Mouse (Mus musculus) megakaryocyte-erythroid progenitor cell, adult 5-6 weeks (primary cell): Measurements from ENCODE around the gene Tuba8. TPM values are rescaled to one million over a fixed set of nuclear protein-coding genes. Genes with fewer than 3 reads are reported as not detected.

Experiments used
- ATAC-seq: replicated peaks from 2 replicates; pipeline ENCODE4 v1.8.0; 2016; ENCODE audit warnings: mild to moderate bottlenecking, inconsistent platforms; ENCODE audit not compliant: severe bottlenecking, poor library complexity, low FRiP score, low TSS enrichment
- total RNA-seq, 2 experiments: library from RNA; stranded (forward) in 1 of 2; stranded (reverse) in 1 of 2; fragments of 200-1000, 215-1000 nt in 1 of 2; fragments of >200 nt in 1 of 2; fragmentation: Nextera tagmentation in 1 of 2; gene quantifications; 2 replicates each; pipeline ENCODE4 v1.2.3; 2014 to 2017

Tuba8 gene
- total RNA-seq (2014; fragmentation: Nextera tagmentation) (2.5 and 3.6 TPM in 2 replicates), total RNA-seq (2017) (10.7 and 28.8 TPM in 2 replicates)

DNA sequence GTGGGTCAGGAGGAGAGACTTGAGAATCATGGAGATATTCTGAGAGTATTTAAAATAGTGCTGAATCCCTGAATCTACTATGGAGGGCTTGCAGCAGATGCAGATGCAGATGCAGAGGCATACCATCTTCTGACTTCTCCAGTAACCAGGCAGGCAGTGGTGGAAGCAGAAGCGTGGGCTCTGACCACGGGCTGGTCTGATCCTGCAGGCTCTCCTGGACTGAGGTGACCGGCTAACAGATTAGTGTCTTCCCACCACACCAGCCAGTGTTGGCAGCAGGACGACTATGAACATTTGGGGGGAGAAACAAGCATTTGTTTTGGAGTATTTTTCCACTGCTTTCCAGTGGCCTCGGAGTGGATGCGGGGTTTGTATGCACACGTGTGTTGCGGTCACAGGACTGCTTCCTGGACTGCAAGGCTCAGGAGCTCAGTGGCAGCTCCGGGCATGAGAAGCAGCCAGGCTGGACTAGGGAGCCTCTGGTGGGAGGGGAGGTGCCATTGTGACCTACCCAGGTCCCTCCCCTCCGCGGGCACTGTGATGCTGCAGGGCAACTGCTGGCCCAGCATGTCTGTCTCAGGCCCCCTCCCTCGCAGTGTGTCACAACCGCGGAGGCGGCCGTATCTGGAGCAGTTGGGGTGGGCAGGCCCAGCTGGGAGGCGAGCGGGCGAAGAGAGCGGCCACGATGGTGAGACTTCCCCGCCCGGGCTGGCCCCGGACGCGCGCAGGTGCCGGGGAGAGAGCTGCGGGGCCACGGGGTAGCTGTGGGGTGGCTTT, at the start of gene Tuba8:
TSS of gene Tuba8 (plus strand) at position 548 of the 777 bp plus-strand sequence.
- peak; percentile 78 for ATAC-seq

DNA sequence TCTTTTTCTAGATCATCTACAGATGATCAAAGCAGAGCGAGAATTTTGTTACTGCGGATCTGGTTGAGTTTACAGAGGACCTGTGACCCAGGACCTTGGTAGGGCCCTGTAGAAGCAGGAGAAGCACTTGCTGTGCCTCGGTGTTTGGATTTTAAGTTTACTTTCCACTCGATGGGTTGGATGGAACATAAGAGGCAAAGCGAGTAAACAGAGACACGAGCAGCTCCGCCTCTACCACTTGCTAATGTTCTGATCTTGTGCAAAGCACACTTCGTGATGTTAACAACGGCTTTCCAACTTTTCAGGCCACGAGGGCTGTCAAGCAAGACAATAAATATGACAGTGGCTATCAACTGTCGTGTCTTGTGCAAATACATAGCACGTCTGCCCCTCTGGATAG, 47.9 kb upstream of the Tuba8 start:
- ATAC-seq, result no peak

DNA sequence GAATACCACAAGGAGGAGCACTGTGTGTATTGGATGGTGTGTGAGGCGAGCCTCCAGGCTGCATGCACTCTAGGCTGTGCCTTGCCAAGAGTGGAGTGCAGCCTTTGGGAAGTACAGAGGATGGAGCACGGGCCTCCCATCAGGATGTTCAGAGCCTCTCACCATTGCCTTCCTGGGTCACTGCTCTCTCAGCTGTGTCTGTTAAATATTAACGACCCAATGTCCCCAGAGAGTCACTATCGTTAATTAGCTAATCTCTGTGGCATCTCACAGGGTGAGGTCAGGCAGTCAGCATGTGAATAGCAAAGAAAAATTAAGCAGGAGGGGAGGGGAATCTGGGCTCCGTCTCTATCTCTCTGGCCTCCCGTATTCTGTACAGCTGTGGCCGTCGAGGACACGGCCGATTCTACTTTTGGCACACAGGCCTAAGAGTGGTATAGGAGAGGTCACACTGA, 44.4 kb upstream of the Tuba8 start:
- no peak for ATAC-seq

DNA sequence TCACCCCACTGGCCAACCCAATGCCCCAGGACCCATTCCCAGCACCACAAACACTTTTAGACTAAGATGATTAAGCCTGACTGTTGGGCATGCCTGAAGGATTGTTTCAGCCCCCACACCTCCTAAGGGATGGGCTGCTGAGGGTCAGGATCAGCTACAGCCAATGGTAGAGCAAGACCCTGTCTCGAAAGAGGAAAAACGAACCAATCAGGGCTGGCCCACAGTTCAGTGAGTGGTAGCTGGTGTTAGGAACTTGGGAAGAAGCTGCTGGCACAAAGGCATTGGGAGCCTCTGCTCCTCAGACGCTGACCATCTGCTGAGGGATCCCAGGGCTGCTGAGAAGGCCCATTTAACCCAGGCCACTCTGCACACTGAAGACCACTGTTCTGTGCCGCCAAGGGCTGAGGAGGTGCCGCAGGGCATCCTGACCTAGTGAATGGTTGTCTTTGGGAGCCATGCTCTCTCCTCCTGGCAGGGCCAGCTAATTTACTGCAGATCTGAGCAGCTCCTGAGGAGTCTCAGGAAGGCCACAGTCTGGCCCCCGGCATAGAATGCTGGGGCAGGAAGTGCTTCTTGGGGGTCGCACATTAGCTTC, 43.0 kb upstream of the Tuba8 start:
- ATAC-seq, result no peak

DNA sequence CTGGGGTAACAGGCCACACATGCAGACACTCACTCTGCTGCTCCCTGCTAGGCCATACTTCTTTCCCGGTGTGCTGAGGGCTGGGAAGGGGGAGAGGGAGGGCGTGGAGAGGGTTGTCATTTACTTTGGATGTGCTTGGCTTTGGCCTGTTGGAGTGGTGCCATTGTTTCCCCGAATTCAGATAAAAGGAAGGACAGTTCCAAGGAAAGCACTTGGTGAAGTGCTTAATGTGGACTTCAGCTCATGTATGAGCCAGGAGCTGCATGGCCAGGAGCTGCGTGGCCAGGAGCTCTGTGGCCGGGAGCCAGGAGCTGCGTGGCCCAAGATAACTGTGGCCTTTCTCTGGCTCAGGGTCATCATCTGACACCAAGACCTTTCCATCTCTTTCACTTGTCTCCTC, 39.4 kb upstream of the Tuba8 start:
- no peak for ATAC-seq

DNA sequence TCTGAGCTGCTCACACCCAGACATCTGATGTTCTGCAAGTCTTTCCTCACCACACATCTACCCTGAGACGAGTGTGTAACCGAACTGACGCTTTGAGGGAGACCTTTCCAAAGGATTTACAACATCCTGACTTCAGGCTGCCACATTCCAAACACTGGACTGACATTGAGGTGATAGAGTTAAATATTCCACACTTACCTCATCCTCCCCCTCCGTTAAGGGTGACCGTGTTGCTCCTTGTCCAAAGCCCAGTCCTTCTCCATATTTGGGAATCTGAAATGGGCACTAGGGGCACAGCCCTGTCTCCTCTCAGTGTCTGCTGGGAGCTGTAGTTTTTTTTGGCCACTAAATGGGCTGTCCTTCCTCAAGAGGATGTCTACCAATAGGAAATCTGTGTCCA, 37.0 kb upstream of the Tuba8 start:
- ATAC-seq, result no peak

DNA sequence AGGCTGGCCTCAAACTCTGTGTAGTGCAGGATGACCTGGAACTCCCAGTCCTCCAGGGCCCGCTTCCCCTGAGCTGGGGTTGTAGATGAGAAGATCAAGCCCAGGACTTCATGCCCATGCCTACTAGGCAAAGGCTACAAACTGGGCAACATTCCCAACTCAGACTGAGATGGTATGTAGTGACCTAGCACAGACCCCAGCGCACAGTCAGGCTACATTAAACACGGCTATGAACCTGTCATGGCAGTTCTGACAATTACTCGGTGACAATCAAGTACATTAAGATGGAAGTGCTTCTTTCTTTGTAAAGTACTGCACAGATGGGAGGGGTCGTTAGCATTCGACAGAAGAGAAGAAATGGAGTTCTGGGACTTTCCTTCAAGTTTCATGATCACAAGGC, 35.7 kb upstream of the Tuba8 start:
- no peak for ATAC-seq

DNA sequence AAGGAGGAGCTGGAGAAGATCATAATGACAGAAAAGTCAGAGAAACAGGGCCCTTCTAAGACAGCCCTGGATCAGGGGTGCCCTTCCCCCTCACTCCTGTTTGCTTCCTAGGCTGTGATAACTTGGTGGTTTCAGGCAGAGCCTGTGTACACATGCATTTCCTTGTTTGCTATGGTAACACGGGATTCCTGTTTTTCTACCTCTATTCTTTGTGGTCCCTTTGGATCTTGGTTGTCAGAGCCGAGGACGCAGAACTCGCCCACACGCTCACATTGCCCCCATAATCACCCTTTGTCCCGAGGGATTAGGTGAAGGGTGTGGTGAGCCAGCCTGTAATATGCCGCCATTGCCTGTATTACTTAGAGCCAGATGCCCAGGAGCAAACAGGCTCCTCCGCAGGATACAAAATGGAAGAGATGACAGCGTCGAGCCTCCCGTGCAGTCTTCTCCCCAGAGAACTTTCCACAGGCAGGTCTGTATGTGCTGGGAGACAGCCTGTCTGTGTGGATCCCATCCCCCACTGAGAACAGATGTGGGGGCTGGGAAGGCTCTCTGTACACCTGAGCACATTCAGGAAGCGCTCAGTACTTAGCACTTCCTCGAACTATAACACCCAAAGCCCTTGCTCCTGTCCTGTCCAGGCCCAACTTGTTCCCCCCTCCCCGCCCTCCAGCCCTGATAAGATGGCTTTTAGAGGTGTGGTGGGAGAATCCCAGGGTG, 34.3 kb upstream of the Tuba8 start:
- ATAC-seq, result no peak

DNA sequence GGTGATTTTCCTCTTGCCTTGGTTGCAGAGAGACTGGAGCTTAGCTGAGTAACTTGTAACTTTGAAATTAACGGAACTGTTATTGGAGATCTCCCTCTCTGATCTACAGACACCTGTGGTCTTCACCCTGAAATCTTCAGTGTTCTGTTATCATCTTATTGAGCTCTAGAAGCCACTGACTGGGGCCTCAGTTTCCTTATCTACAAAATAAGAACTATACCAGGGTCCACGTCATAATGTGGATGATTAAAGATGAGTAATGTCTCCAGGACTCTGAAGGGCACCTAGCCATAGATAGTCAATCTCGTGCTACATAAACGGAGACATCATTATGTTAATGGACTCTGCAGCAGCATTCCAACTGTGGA, 33.8 kb upstream of the Tuba8 start:
- no peak for ATAC-seq

DNA sequence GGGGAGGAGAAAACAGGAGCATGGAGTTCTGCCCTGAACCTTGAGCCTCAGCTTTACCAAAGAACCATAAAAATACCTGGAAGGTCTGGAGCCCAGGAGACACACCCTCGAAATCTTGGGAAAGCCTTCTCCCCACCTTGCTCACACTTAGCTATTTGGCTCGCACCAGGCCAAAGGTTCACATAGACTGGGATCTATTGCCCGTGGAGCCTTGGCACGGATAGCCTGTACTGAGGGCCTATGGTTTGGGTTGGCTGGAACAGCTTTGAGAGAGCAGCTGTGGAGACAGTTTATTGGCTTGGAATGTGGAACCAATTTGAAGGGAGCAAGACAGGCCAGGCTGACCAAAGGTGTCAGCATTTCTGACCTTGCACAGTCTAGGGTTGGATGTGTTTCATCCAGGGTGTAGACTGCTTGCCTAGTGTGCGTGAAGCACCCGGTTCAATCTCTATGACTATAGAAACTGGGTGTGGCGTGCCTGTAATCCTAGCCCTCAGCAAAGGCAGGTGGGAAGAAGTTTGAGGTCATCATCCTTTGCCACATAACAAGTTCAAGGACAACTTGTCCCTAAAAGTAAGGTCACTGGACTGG, 33.3 kb upstream of the Tuba8 start:
- ATAC-seq, result no peak

DNA sequence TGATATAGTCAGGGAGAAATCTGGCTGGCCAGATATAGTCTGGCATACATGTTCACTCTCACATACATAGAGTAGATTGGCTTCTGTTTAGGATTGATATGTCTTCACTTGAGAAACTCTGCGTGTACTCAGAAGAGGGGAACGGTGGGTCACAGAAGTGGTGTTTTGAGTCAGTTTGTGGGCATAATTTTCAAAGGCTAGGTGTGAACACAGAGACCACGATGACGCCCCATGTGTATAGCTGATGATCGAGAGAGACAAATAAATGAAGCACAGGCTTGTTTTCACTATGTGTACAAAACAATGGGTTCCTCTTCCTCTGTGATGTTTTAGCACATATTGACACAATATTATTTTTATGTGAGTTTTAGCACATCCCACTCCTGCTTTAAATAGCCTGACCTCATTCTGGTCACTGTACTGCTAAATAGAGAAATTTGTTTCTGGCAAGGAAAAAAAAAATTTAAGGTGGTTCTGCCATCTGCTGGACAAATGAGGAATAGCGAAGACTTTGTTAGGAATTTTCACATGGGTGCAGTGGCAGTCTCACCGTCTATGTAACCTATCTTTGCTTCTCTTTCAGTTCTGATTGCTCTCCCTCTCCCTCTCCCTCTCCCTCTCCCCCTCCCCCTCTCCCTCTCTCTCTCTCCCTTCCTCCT, 31.7 kb upstream of the Tuba8 start:
- ATAC-seq, result peak; percentile 36; the same call in 1 of the 2 replicates

DNA sequence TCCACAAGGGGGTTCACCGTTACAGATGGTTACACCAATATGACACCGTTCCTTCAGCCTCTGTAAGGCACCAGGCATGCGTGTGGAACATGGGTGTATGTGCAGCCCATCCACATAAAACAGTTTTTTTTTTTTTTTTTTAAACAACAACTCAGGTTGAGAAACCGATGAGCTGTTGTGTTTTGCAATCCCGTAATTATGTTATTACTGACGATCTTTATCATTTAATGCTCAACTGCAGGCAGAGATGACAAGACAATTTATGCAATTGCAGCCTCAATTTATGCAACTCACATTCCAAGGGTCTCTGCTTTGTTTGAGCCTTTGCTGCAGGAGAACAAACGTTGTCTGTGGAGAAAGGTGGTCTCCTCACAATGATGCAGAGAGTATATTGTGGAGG, 30.6 kb upstream of the Tuba8 start:
- no peak for ATAC-seq

DNA sequence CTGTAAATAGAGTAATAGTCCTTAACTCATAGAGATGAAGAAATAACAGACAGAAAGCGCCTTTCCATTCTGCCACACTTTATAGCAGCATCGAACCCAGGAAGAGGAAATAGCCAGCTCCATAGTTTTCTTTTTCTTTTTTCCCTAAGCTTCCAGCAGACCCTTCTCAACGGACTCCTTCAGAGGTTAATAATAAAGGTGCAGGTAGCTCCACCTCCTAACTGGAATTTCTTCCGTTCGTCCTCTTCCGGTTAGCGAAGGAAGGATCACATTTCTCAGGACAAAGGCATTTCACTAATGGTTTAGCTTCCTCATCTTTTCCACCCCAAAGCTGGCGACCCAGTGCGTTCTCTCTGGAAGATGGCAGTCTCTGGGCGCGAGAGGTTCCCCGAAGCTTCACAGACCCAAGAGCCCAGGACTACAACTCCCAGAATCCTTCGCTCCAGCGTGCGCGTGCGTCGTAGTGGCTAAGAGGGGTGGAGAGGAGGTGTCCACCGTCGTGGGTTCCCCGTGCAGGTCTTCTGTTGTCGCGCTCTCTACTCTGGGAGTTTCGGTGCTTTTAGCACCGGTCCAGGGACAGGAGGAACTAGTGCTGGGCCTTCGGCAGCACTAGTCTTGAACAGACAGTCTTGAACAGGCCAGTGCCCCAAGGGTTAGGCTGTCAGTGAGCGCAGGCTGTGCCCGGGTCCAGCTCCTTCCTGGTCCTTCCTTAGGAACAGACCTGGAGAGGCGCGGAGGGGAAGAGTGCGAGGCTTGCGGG, 26.9 kb upstream of the Tuba8 start, which contains the start of gene Pex26:
TSS of gene Pex26 (plus strand) at position 254 of the 760 bp plus-strand sequence.
- peak; percentile 90 for ATAC-seq

DNA sequence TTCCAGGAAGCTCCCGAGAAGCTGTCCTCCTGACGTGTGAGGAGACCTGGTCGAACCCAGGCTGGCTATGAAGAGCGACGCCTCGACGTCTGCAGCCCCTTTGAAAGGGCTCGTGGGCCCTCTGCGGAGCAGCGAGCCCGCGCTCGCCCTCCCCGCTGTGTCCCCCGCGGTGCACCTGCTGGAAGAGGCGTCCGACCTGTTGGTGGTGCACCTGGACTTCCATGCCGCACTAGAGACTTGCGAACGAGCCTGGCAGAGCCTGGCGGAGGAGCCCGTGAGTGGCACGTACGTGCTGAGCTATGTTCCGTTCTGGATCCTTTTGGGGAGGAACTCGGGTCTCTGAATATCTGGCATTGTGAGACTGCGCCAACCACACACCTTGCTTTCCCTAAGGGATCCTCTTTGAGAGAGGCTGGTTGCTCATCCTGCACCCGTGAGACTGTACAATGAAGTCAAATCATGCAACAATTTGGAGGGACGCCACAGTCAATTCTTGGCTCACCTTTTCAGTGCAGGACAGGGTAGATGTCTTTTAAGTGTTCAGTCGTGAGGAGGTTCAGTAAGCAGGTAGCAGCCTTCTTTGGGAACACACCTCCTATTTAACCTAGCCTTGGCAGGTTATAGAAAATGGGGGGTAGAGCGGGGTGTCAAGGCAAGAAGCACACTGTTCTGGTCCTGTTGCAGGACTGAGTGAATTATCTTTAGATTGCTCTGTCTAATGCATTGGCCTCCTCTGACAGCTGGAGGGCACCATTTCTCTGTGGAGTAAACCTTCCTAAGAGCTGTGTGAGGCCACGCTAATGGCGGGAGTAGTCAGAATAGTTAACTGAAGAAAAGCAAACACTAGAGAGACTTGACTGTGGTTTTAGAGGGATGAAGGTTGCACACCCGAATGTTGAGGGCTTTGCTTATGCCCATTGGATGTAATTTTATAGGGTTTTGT, 26.0 kb upstream of the Tuba8 start:
- ATAC-seq, result peak; percentile 86

DNA sequence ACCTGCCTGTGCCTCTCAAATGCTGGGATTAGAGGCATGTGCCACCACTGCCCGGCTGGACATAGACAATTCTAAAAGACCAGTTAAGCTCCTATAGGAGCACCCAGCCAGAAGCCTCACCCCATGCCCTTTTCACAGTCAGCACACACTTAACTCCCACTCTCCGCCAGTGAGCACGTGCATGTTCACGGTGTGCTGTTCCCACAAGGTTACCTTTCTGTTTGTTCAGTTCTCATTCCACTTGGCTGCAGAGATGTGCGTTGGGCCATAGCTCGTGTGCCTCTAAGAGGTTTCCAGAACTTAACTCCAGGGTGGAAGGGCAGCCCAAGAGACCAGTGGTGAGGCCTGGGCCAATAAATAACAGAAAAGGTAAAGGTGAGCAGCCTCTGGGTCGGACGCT, 25.3 kb upstream of the Tuba8 start:
- ATAC-seq, result peak; percentile 3; the same call in 1 of the 2 replicates

DNA sequence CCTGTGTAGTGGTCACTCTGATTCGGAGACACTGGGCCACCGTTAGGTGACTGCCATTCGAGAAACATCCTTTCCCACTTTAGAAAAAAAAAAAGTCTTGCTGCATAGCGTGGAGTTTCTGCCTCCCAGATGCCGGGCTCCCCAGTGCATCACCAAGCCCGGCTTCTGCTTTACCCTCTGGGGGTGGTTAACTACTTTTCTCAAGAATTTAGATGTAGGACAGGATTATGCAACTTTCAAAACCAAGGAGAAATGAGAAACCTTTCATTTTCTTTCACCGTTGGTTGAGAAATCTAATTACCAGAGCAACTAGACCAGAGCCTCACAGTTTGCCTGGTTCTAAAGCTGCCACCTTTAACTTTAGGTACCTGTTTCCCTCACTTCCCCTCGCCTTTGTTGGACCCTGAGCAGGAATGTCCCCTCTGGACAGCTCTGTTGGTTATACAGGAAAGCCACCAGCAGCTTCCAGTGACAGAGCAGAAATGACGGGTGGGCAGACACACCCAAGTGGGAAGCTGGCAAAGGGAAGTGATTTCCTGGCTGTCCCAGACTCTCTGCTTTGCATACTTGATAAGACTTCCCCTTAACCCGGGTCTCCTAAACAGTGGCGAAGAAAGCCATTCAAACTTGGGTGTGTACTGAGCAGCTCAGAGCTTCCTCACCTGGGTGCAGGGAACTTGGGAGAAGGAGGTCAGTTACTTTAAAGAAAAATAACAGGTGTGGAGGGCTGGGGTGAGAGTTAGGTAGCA, 19.1 kb upstream of the Tuba8 start:
- no peak for ATAC-seq
